Mouse (Mus musculus): ENCODE data around the gene Fh1.

DNA sequence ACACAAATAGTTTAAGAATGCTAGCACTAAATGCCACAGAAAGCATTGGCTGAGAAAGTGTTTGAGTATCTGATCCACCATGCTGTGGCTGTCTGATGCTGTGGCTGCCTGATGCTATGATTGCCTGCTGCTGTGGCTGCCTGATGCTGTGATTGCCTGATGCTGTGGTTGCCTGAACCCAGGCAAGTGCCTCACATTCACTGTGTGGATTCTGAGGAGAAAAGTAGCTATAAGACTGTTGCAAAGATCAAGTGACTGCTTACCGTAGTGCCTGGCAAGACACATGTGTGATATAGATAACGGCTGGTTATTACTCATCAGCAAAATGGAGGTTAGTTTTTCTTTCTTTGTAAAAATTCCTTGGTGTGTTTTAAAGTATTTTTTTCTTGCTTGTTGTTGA lies 51.3 kb downstream of the Fh1 start:
- TF ChIP-seq POLR2A (IDR thresholded peaks at IDR 0.05; ENCODE audit: control insufficient read depth, low read depth, low read length) (no peak), CTCF (IDR thresholded peaks at IDR 0.05; ENCODE audit: control insufficient read depth, insufficient read depth, insufficient replicate concordance, low read depth, low read length) (no peak)
